Mouse (Mus musculus) hindbrain, embryonic 12.5 days (tissue): Measurements from ENCODE around the gene Gm16485. TPM values are rescaled to one million over a fixed set of nuclear protein-coding genes. Genes with fewer than 3 reads are reported as not detected.

ENCODE experiments used
- ATAC-seq: fragments of 200-750 bp; cut with Nextera tagmentation; 2 replicates; pipeline ENCODE4 v1.8.0; 2017; ENCODE audit warnings: moderate TSS enrichment; ENCODE audit not compliant: low FRiP score
- H3K27ac ChIP-seq: fragments of 300-500 bp; sonication (generic); 2 replicates; pipeline ENCODE4 v1.5.1; 2016; ENCODE audit warnings: mild to moderate bottlenecking
- H3K27me3 ChIP-seq: fragments of 300-500 bp; sonication (generic); 2 replicates; pipeline ENCODE4 v1.6.1; 2016; ENCODE audit warnings: mild to moderate bottlenecking
- H3K36me3 ChIP-seq: fragments of 300-500 bp; sonication (generic); 2 replicates; pipeline ENCODE4 v1.6.1; 2016; ENCODE audit warnings: mild to moderate bottlenecking
- H3K4me1 ChIP-seq: fragments of 300-500 bp; sonication (generic); 2 replicates; pipeline ENCODE4 v1.6.1; 2016
- H3K4me2 ChIP-seq: fragments of 300-500 bp; sonication (generic); replicated peaks from 2 replicates; pipeline ENCODE4 v1.6.1; 2016; ENCODE audit warnings: mild to moderate bottlenecking
- H3K4me3 ChIP-seq: fragments of 300-500 bp; sonication (generic); 2 replicates; pipeline ENCODE4 v1.5.1; 2016; ENCODE audit warnings: mild to moderate bottlenecking
- H3K9ac ChIP-seq: fragments of 300-500 bp; sonication (generic); 2 replicates; pipeline ENCODE4 v1.6.1; 2016; ENCODE audit warnings: mild to moderate bottlenecking, moderate library complexity
- H3K9me3 ChIP-seq: fragments of 300-500 bp; sonication (generic); replicated peaks from 2 replicates; pipeline ENCODE4 v1.6.1; 2016; ENCODE audit warnings: mild to moderate bottlenecking
- WGBS: fragments of 180-500 bp; shearing (Covaris S2); methylation state at CpG from one replicate; pipeline ENCODE4 v1.1.7; 2016; 5-methylcytosine and 5-hydroxymethylcytosine counted together
- polyA plus RNA-seq: library from polyadenylated mRNA; unstranded; fragments of >200 nt; fragmentation: Nextera tagmentation; extraction: Ambion mirVana; gene quantifications from 2 replicates; pipeline ENCODE4 v1.2.1, GENCODE M21; 2016

Gene Gm16485
- 0.13 and 0.18 TPM in 2 replicates for polyA plus RNA-seq

DNA sequence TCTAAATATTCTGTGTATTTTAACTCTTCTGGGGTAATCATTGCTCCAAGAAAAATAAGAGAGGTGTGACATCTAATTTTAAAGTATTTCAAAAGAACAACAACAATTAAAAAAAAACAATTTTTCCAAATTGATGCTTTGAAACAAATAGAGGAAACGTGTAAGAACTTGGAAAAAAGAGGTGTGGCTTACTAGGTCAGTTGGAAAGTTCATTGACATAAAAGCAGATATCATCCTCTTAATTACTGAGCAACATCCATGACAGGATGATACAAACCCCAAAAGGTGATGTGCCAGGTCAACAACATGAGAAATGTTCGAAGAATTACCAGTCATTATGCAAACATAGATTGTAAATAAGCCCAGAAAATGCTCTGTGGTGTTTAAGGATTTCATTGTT lies at the start of gene Gm16485:
Gene Gm16485, plus strand, starts transcription at position 301 of the 400 bp plus-strand sequence.
- no peak within 1 kb of the TSS for H3K4me3 ChIP-seq
- no peak within 1 kb of the TSS for H3K9ac ChIP-seq
- 70% methylated on average over 2 of the region's 2 CpGs for WGBS
- H3K4me2 ChIP-seq: no peak within 1 kb of the TSS
- no peak within 1 kb of the TSS for H3K27ac ChIP-seq
- no peaks in the 10 kb centered on the region for H3K9me3 ChIP-seq
- no peaks in the 10 kb centered on the region for H3K27me3 ChIP-seq
- no peaks in the 10 kb centered on the region for H3K4me1 ChIP-seq
- H3K36me3 ChIP-seq: no peaks in the 10 kb centered on the region
- no peak for ATAC-seq

DNA sequence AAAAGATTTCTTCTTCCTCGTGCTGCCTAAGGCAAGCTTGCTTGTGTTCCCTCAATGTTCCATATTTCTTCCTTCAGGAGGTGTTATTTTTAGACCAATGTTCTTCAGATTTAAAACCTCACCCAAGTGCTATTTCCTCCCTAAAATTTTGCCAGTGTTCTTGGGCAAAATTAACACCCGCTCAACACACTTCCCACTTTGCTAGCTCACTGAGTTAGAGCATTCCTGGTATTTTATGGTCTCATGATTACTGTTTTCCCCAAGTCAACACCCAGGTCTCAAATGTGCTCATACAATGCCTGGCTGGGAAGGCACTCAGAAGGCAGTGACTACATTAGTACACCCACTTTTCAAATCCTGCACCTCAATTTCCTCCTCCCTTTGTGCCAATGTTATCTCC lies 44.0 kb upstream of the Gm16485 start:
- no peak overlapping the region for H3K4me3 ChIP-seq
- no peak overlapping the region for H3K27ac ChIP-seq
- no peaks in the 10 kb centered on the region for H3K9me3 ChIP-seq
- H3K36me3 ChIP-seq: no peaks in the 10 kb centered on the region
- H3K4me2 ChIP-seq: no peak overlapping the region
- no peaks in the 10 kb centered on the region for H3K4me1 ChIP-seq
- no peak for ATAC-seq
- H3K9ac ChIP-seq: no peak overlapping the region
- WGBS: 93% methylated on average over 2 of the region's 2 CpGs
- H3K27me3 ChIP-seq: no peaks in the 10 kb centered on the region

DNA sequence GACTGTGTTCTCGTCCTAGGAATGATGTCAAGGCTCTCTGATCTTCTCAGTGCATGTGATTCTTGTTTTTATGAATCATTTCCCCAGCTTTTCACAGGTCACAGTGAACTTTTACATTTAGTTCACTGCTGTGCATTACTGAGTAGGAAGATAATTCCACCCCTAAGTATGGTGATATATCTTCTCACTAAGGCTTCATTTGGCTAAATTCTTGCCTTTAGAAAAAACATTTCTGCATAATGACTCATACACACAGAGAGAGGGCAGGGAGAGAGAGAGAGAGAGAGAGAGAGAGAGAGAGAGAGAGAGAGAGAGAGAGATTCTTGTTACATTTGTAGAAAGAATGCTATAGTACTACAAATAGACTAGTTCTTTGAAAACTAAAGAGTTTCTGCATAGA lies 33.8 kb upstream of the Gm16485 start:
- WGBS: 60% methylated on average over 1 of the region's 1 CpGs
- ATAC-seq: no peak

DNA sequence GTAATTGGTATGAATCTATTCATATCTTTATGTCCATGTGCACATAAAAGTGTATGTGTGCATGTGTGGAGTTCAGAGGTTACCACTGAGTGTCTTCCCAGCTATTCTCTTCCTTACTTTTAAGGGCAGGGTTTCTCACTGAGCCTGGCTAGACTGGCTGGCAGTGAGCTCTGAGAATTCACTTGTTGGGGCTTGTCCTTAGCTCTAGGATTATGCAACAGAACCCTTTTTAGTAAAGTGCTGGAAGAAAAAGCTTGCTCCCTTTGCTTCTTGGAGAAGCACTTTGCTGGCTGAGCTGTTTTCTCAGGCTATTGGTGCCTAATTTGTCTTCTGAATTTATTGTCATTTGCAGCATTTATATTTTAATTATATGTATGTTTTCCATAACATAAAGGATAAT lies 18.3 kb upstream of the Gm16485 start:
- Histone ChIP-seq H3K27ac (no peak overlapping the region), H3K9ac (no peak overlapping the region), H3K36me3 (no peaks in the 10 kb centered on the region), H3K4me1 (no peaks in the 10 kb centered on the region), H3K27me3 (no peaks in the 10 kb centered on the region), H3K9me3 (no peaks in the 10 kb centered on the region), H3K4me3 (no peak overlapping the region), H3K4me2 (no peak overlapping the region)
- no peak for ATAC-seq

More for the DNA sequence above, 33.8 kb upstream of the Gm16485 start:
- Histone ChIP-seq H3K36me3 (no peaks in the 10 kb centered on the region), H3K9me3 (no peaks in the 10 kb centered on the region), H3K27ac (no peak overlapping the region), H3K4me3 (no peak overlapping the region), H3K4me2 (no peak overlapping the region), H3K4me1 (no peaks in the 10 kb centered on the region), H3K27me3 (no peaks in the 10 kb centered on the region), H3K9ac (no peak overlapping the region)

DNA sequence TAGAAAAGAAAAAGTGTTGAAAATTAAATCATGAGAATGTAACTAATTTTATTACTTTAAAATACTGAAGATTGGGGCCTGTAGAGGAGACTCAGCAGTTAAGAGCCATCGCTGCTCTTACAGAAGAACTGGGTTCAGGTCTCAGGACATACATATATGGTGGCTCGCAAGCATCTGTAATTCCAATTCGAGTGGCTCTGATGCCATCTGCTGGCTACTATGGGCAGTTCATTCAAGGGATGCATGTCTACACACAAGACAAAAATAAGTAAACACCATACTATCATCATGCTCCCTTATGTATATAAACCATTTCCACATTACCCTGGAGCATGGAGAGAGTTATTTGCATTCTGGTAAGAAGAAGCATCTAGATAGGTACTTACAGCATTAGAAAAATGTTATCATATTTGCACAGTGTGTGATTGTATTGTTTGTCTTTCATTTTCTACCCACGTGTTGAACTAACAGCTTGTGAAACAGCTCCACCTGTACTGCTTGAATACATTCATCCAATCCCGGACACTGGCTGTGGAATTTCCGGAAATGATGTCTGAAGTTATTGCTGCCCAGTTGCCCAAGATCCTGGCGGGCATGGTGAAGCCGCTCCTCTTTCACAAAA lies 7.0 kb upstream of the Gm16485 start:
- H3K4me2 ChIP-seq: no peak overlapping the region
- H3K4me1 ChIP-seq: no peaks in the 10 kb centered on the region
- H3K36me3 ChIP-seq: no peaks in the 10 kb centered on the region
- WGBS: 70% methylated on average over 8 of the region's 8 CpGs
- H3K9ac ChIP-seq: no peak overlapping the region
- H3K27me3 ChIP-seq: no peaks in the 10 kb centered on the region
- no peak overlapping the region for H3K4me3 ChIP-seq
- H3K27ac ChIP-seq: no peak overlapping the region
- ATAC-seq: no peak; the same call in 1 of the 2 replicates
- H3K9me3 ChIP-seq: no peaks in the 10 kb centered on the region

DNA sequence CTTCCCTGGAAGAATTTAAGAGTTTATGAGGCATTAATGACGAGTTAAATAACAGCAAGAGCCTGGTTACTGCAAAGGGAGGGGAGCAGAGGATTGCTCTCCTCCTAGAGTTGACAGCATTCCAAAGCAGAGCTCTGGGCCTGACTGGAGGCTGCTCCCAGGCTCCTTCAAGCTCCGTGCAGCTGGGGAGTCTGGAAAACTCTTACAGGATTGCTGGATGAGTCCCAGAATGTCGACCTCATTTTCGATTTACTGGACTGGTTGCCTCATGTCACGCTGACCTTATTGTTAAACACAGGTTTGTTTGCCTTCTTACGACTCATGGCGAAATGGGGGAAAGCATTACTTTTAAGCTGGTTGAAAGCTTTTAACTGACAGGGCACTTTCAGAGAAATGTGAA lies 1.4 kb upstream of the Gm16485 start:
- H3K36me3 ChIP-seq: no peaks in the 10 kb centered on the region

DNA sequence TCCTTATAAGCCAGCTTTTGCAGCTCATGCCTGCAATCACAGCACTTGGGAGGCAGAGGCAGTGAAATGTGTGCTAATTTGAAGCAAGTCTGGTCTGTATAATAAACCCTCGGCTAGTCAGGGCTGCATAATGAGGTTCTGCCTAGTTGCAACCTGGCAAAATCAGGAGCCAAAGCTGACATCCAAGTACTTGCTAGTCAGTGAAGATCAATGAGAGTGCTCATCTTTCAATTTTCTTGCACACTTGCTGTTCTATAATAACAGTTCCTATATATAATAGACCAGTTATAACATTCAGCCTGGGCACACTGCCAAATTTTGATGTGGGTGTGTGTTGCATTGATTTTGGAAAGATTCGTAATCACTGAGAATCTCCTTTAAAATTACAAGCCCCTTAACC lies 6.2 kb downstream of the Gm16485 start:
- no peaks in the 10 kb centered on the region for H3K36me3 ChIP-seq
- no peak overlapping the region for H3K27ac ChIP-seq
- 72% methylated on average over 2 of the region's 2 CpGs for WGBS
- H3K4me1 ChIP-seq: no peaks in the 10 kb centered on the region
- H3K9me3 ChIP-seq: no peaks in the 10 kb centered on the region
- no peak overlapping the region for H3K4me2 ChIP-seq
- no peak for ATAC-seq
- no peak overlapping the region for H3K4me3 ChIP-seq
- no peak overlapping the region for H3K9ac ChIP-seq
- H3K27me3 ChIP-seq: no peaks in the 10 kb centered on the region

More for the DNA sequence above, 1.4 kb upstream of the Gm16485 start:
- WGBS: 82% methylated on average over 7 of the region's 7 CpGs
- Histone ChIP-seq H3K9ac (no peak overlapping the region), H3K9me3 (no peaks in the 10 kb centered on the region), H3K27me3 (no peaks in the 10 kb centered on the region), H3K4me2 (no peak overlapping the region), H3K4me1 (no peaks in the 10 kb centered on the region), H3K4me3 (no peak overlapping the region), H3K27ac (no peak overlapping the region)
- ATAC-seq: no peak

DNA sequence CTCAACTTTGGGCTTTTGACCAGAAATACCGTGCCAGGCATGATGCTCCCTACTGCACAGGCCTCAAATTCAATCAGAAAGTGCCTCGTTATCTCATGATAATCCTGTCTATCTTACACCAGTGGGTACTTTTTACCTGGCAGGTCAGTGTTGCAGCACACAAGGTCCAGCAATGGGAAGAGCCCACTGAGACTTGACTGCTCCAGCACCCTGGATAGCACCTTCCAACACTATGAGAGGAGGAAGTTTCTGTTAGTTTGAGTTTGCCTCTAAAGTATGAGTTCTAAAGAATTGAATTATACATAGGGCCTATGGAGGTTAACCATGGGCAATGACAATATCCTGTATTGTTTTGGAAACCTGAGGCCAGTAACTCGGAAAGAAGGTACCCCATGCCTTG lies 10.7 kb downstream of the Gm16485 start:
- no peaks in the 10 kb centered on the region for H3K9me3 ChIP-seq
- H3K4me1 ChIP-seq: no peaks in the 10 kb centered on the region
- no peaks in the 10 kb centered on the region for H3K36me3 ChIP-seq
- 84% methylated on average over 3 of the region's 3 CpGs for WGBS
- no peak overlapping the region for H3K4me2 ChIP-seq
- no peak overlapping the region for H3K27ac ChIP-seq
- ATAC-seq: no peak
- H3K9ac ChIP-seq: no peak overlapping the region
- no peaks in the 10 kb centered on the region for H3K27me3 ChIP-seq
- H3K4me3 ChIP-seq: no peak overlapping the region

DNA sequence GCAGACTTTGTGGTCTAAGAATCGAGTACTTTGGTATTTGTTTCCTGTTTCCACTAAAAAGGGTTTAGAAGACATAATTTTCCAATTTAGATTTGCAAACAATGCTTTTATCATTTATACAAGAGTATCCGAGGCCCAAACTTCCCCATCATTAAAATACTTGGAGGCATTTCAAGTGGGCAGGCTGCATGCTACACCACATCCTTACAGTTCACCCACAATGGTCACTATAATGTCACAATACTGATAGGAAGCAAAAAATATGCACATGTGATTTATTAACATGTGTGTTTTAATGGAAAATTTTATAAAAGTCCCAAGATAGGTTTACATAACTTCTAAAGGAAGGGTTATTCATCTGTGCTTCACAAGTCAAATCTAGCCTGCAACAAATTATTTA lies 24.9 kb downstream of the Gm16485 start:
- no peaks in the 10 kb centered on the region for H3K4me1 ChIP-seq
- no peak overlapping the region for H3K4me3 ChIP-seq
- H3K4me2 ChIP-seq: no peak overlapping the region
- H3K27ac ChIP-seq: no peak overlapping the region
- H3K27me3 ChIP-seq: no peaks in the 10 kb centered on the region
- no peaks in the 10 kb centered on the region for H3K9me3 ChIP-seq
- no peak overlapping the region for H3K9ac ChIP-seq
- ATAC-seq: no peak
- H3K36me3 ChIP-seq: 0 out of 2 replicates have a peak, but pooled peaks cover 5% of the 10 kb centered on the region
- 91% methylated on average over 2 of the region's 2 CpGs for WGBS

DNA sequence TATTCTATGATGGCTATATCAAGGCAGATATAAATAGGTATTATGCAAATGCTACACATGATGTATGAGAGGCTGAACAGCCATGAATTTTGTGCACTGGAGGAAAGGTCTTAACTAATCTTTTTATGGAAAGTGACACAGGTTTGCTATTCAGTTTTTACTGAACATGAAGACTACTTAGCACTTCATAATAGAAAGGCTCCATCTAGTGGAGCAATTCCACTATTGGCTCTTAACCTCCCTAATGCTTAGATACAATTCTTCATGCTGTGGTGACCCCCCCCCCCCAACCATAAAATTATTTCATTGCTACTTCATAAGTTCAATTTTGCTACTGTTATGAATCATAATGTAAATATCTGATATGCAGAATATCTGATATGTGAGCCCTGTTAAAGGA lies 29.6 kb downstream of the Gm16485 start:
- Histone ChIP-seq H3K4me1 (no peaks in the 10 kb centered on the region), H3K27ac (no peak overlapping the region), H3K36me3 (peaks cover 6% of the 10 kb centered on the region; the same call in 1 of the 2 replicates), H3K4me2 (no peak overlapping the region), H3K9me3 (no peaks in the 10 kb centered on the region), H3K27me3 (no peaks in the 10 kb centered on the region), H3K4me3 (no peak overlapping the region), H3K9ac (no peak overlapping the region)
- ATAC-seq: no peak

DNA sequence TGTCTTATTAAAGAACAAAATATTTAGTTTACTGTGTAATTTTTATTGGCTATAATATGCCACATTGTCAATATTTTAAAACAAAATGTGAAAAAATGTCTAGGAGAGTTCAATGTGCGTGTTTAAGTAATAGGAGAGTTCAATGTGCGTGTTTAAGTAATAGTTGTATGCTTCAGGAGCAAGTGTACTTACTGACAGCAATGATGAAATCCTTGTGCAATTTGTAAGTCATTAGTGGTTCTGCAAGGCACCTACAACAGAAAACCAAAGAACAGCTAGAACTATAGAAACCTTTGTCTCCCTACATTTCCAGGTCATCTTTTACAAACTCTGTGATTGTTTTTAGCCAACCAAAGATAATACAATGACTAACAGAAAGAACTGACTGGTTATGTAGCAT lies 43.5 kb downstream of the Gm16485 start:
- Histone ChIP-seq H3K9me3 (no peaks in the 10 kb centered on the region), H3K9ac (no peak overlapping the region), H3K4me3 (no peak overlapping the region), H3K4me2 (no peak overlapping the region), H3K36me3 (0 out of 2 replicates have a peak, but pooled peaks cover 3% of the 10 kb centered on the region), H3K27me3 (no peaks in the 10 kb centered on the region), H3K27ac (no peak overlapping the region), H3K4me1 (no peaks in the 10 kb centered on the region)
- no peak for ATAC-seq
- 92% methylated on average over 2 of the region's 2 CpGs for WGBS
